Mouse (Mus musculus) cerebellum, adult 11-12 months (tissue): ENCODE measurements around the gene Irgc1.

Experiments used
- DNase-seq: peaks from one replicate; pipeline ENCODE4 v3.0.0; 2022

Irgc1 gene

GRCm38 (mm10) chr7:24398364-24398913 lies 53.7 kb downstream of the Irgc1 start:
- peak; percentile 49 for DNase-seq

DNA sequence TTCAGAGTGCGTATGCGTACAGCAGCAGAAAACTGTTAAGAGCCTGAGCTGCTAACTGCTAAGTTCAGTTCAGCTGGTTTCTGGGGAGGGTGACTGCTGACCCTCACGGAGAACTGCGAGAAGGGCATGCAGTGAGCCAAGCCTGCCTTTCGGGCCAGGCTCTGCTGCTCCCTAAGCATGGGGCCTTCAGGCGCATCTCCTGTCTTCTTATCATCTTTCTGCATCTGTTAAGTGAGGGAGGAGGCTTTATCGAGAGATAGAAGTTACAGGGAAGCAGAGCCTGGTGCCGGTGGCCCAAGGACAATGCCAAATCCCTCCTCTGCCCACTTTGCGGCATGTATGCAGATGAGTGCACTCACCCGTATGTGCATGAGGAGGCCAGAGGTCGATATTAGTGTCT lies 55.3 kb downstream of the Irgc1 start:
- no peak for DNase-seq

GRCm38 (mm10) chr7:24394475-24395161 lies 57.5 kb downstream of the Irgc1 start:
- no peak for DNase-seq

DNA sequence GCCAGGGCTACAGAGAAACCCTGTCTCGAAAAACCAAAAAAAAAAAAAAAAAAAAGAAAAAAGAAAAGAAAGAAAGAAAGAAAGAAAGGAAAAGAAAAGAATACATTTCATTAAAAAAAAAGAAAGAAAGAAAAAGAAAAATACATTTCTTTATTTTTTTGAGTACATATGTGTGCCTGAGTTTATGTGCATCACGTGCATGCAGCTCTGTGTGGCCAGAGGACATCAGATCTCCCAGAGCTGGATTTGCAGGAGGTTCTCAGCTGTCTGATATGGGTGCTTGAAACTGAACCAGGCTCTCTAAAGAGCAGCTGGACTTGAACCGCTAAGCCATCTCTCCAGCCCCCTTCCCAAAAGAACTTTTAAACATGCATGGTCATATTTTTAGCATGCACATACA lies 58.0 kb downstream of the Irgc1 start:
- no peak for DNase-seq

GRCm38 (mm10) chr7:24391687-24392086 lies 60.4 kb downstream of the Irgc1 start:
- DNase-seq = no peak

- no peak for DNase-seq
Measured at GRCm38 (mm10) chr7:24391077-24391476, 61.0 kb downstream of the Irgc1 start.

DNA sequence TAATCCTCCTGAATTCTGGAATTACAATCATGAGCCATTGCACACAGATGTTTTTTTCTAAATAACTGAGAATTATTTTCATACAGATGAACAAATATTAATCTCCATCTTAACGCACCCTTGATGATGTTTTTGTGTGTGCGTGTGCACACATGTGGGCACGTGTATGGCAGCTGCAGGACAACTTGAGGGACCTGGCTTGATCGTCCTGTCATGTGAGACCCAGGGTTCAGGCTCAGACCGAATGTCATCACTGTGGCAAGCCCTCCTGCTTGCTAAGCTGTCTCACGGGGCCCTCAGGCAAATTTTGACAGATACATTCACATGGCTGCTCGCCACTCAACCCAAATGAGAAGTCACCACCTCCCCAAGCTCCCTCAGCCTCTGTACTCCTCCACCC lies 61.6 kb downstream of the Irgc1 start:
- DNase-seq = no peak

GRCm38 (mm10) chr7:24389516-24390187 lies 62.4 kb downstream of the Irgc1 start:
- DNase-seq = no peak

DNA sequence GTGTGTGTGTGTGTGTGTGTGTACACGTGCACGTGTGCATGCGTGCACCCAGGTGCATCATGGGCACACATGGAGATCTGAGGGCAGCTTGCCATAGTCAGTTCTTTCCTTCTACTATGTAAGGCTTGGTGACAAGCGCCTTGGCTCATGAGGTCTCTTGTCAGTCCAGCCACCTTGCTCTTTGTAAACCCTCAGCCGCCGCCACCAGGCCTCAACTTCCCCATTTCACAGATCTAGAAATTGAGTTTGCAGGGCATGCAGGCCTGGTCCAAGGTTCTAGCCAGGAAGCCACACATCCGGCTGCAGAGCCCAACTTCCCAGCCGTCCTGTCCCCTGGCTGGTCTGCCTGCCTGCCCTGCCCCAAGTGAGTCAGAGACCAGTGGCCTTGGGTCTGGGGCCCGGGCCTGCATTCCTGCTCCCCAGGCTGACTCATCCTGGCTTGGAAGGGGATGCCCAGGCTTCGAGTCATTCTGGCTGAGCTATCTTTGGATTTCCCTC lies 65.0 kb downstream of the Irgc1 start:
- no peak for DNase-seq

- peak; percentile 56 for DNase-seq
Measured at GRCm38 (mm10) chr7:24384827-24385226, 67.3 kb downstream of the Irgc1 start.

DNA sequence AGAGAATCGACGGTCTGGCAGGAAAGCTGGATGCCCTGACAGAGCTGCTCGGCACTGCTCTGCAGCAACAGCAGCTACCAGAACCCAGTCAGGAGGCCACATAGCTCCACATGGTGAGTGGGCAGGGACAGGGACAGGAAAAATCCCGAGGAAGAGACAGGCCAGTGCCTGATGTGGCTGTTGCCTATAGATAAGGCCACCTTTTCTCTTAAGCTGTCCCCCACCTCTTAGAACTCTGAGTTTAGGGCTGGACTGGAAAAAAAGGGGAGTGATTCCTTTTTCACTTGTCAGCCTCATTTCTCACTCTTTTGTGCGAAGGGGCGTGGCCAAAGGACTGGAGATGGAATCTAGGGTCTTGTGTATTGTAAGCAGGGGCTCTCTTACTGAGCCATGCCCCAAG lies 68.0 kb downstream of the Irgc1 start:
- DNase-seq = no peak

GRCm38 (mm10) chr7:24382730-24383372 lies 69.2 kb downstream of the Irgc1 start:
- DNase-seq = no peak
